Comparison of ENCODE assay signal across 8 mouse cellular contexts in the genomic region with DNA sequence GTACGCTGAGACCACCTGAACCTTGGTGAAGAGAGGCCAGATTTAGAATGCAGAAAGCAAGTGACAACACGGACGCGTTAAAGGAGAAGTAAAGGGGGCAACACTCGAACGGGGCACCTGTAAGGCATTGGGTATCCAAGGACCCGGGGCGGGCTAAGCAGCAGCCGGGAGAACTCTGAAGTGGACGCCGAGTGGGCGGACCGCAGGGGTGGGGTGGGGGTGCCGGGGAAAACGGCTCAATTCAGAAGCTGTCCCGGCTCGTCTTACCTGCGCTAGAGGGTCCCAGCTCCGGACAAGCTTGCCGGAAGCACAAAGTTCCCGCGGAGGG. TPM values are rescaled to one million over a fixed set of nuclear protein-coding genes. Genes with fewer than 3 reads are reported as not detected.
DNase-seq lines count a peak whose midpoint lies in the region; ATAC-seq and TF ChIP-seq lines count a peak whose summit lies in the region.

No protein-coding gene starts in this region.

- H3K4me2 ChIP-seq in limb, embryonic 15.5 days = peak overlapping the region; percentile 72
- H3K4me2 ChIP-seq in stomach, embryonic 15.5 days = peak overlapping the region; percentile 64

- DNase-seq in cerebellum, adult 2 months = no peak
- DNase-seq in cerebellum, adult 9-10 months = no peak
- no peak for DNase-seq in spleen, adult 2 months (ENCODE audit: low read depth in 1 of 2, low spot score in 2 of 2)
- DNase-seq in spleen, postnatal 36 days (ENCODE audit: low spot score in 2 of 2) = no peak
- no peak for DNase-seq in layer of hippocampus, adult 9-10 months (ENCODE audit: low spot score)

- WGBS in cerebellum, adult 2 months = under 1% methylated on average over 22 of the region's 22 CpGs
- under 1% methylated on average over 22 of the region's 22 CpGs for WGBS in spleen, adult 2 months
- WGBS in limb, embryonic 15.5 days = under 1% methylated on average over 22 of the region's 22 CpGs
- under 1% methylated on average over 22 of the region's 22 CpGs for WGBS in stomach, embryonic 15.5 days

- H3K4me1 ChIP-seq in cerebellum, adult 2 months (ENCODE audit: control insufficient read depth, insufficient read depth, low read length) = no peaks in the 10 kb centered on the region
- H3K4me1 ChIP-seq in spleen, adult 2 months (ENCODE audit: control insufficient read depth, insufficient read depth, insufficient read length) = no peaks in the 10 kb centered on the region; the same call in 1 of the 2 replicates
- peaks cover 18% of the 10 kb centered on the region for H3K4me1 ChIP-seq in limb, embryonic 15.5 days
- H3K4me1 ChIP-seq in stomach, embryonic 15.5 days = peaks cover 17% of the 10 kb centered on the region

- no peak for TF ChIP-seq POLR2A in cerebellum, adult 2 months (IDR thresholded peaks at IDR 0.05; ENCODE audit: borderline replicate concordance, insufficient read depth, low read length)
- TF ChIP-seq POLR2A in spleen, adult 2 months (IDR thresholded peaks at IDR 0.05; ENCODE audit: low read depth, low read length) = no peak

- no peak for TF ChIP-seq CTCF in cerebellum, adult 2 months (IDR thresholded peaks at IDR 0.05; ENCODE audit: borderline replicate concordance, insufficient read depth, low read depth, low read length)
- no peak for TF ChIP-seq CTCF in spleen, adult 2 months (IDR thresholded peaks at IDR 0.05; ENCODE audit: extremely low read depth, insufficient read depth, insufficient read length, insufficient replicate concordance)

- H3K27ac ChIP-seq in cerebellum, adult 2 months (ENCODE audit: insufficient read depth, low read length) = no peak overlapping the region
- peak overlapping the region; percentile 35; the same call in 1 of the 2 replicates for H3K27ac ChIP-seq in spleen, adult 2 months (ENCODE audit: insufficient read depth, low read length)
- H3K27ac ChIP-seq in limb, embryonic 15.5 days = peak overlapping the region; percentile 79
- peak overlapping the region; percentile 52; the same call in 1 of the 2 replicates for H3K27ac ChIP-seq in stomach, embryonic 15.5 days

- peak overlapping the region; percentile 79 for H3K4me3 ChIP-seq in cerebellum, adult 2 months (replicated peaks; ENCODE audit: insufficient read depth, low read depth, low read length)
- H3K4me3 ChIP-seq in spleen, adult 2 months (ENCODE audit: extremely low read depth, insufficient read depth, insufficient read length) = peak overlapping the region; percentile 72
- H3K4me3 ChIP-seq in limb, embryonic 15.5 days = peak overlapping the region; percentile 92
- peak overlapping the region; percentile 81 for H3K4me3 ChIP-seq in stomach, embryonic 15.5 days (replicated peaks)

- no peak; the same call in 1 of the 2 replicates for ATAC-seq in limb, embryonic 15.5 days (ENCODE audit: insufficient number of reproducible peaks, low FRiP score, low TSS enrichment, low read depth)
- peak; percentile 67 for ATAC-seq in stomach, embryonic 15.5 days (ENCODE audit: insufficient read depth, low FRiP score, low read depth)
- ATAC-seq in cerebellum, adult (ENCODE audit: insufficient number of reproducible peaks, low FRiP score, low TSS enrichment) = no peak

- H3K27me3 ChIP-seq in cerebellum, adult 2 months (ENCODE audit: control insufficient read depth, insufficient read depth, low read length) = no peaks in the 10 kb centered on the region
- H3K27me3 ChIP-seq in spleen, adult 2 months (ENCODE audit: control insufficient read depth, insufficient read depth, low read length) = no peaks in the 10 kb centered on the region
- H3K27me3 ChIP-seq in limb, embryonic 15.5 days = no peaks in the 10 kb centered on the region
- H3K27me3 ChIP-seq in stomach, embryonic 15.5 days (replicated peaks) = no peaks in the 10 kb centered on the region

- no peaks in the 10 kb centered on the region for H3K36me3 ChIP-seq in spleen, adult 2 months (ENCODE audit: control insufficient read depth, insufficient read depth, low read length)
- H3K36me3 ChIP-seq in limb, embryonic 15.5 days = no peaks in the 10 kb centered on the region
- no peaks in the 10 kb centered on the region for H3K36me3 ChIP-seq in stomach, embryonic 15.5 days

- H3K9me3 ChIP-seq in limb, embryonic 15.5 days = no peaks in the 10 kb centered on the region
- H3K9me3 ChIP-seq in stomach, embryonic 15.5 days = no peaks in the 10 kb centered on the region

- peak overlapping the region; percentile 57 for H3K9ac ChIP-seq in limb, embryonic 15.5 days
- peak overlapping the region; percentile 67 for H3K9ac ChIP-seq in stomach, embryonic 15.5 days

RNA-seq across cellular contexts. Expression of gene Cnot9, which starts 0.5 kb away (rescaled TPM):
- 28.4 and 28.5 TPM in 2 replicates for polyA plus RNA-seq in cerebellum, adult 2 months (2012; rRNA removed)
- polyA plus RNA-seq in spleen, adult 2 months (2012; rRNA removed) = 12.6 and 14.8 TPM in 2 replicates
- polyA plus RNA-seq in limb, embryonic 15.5 days (2015; fragmentation: Nextera tagmentation; extraction: Ambion mirVana) = 52.7 and 55.8 TPM in 2 replicates
- polyA plus RNA-seq in stomach, embryonic 15.5 days (2015; fragmentation: Nextera tagmentation; extraction: Ambion mirVana) = 51.1 and 57.6 TPM in 2 replicates

RNA-seq across cellular contexts. Expression of gene Plcd4, which starts 37.3 kb away (rescaled TPM):
- 28.1 and 29.0 TPM in 2 replicates for polyA plus RNA-seq in cerebellum, adult 2 months (2012; rRNA removed)
- not detected in 2 replicates for polyA plus RNA-seq in spleen, adult 2 months (2012; rRNA removed)
- 0.92 and 1.6 TPM in 2 replicates for polyA plus RNA-seq in limb, embryonic 15.5 days (2015; fragmentation: Nextera tagmentation; extraction: Ambion mirVana)
- 0.69 and 1.1 TPM in 2 replicates for polyA plus RNA-seq in stomach, embryonic 15.5 days (2015; fragmentation: Nextera tagmentation; extraction: Ambion mirVana)

RNA-seq across cellular contexts. Expression of gene Usp37, which starts 38.7 kb away (rescaled TPM):
- 11.7 and 12.5 TPM in 2 replicates for polyA plus RNA-seq in cerebellum, adult 2 months (2012; rRNA removed)
- polyA plus RNA-seq in spleen, adult 2 months (2012; rRNA removed) = 2.5 and 2.7 TPM in 2 replicates
- 26.3 and 30.5 TPM in 2 replicates for polyA plus RNA-seq in limb, embryonic 15.5 days (2015; fragmentation: Nextera tagmentation; extraction: Ambion mirVana)
- 24.1 and 26.6 TPM in 2 replicates for polyA plus RNA-seq in stomach, embryonic 15.5 days (2015; fragmentation: Nextera tagmentation; extraction: Ambion mirVana)

Comparison
In these comparisons a context has a peak if more than half of its experiments do, and no peak if none do; other contexts are left out.
1. RNA of gene Plcd4, which starts 37.3 kb away (polyA plus RNA-seq): 28.1 to 29.0 TPM in cerebellum, adult 2 months; 0.92 to 1.6 TPM in limb, embryonic 15.5 days, 0.69 to 1.1 TPM in stomach, embryonic 15.5 days and not detected in spleen, adult 2 months; every median in the first group is over 10 times any median in the second.
2. Peak in every context shown above with its lines, with median percentiles within 50 percentile points of each other: H3K4me3 ChIP-seq.